Mouse (Mus musculus) thymus, adult 2 months (tissue): ENCODE data around the gene Get4.

Source experiments
- CTCF ChIP-seq: fragments of 200-500 bp; IDR thresholded peaks from 2 replicates; pipeline ENCODE4 v1.5.1; 2012; ENCODE audit warnings: mild to moderate bottlenecking, control low read depth, low read length, moderate library complexity, borderline replicate concordance; ENCODE audit not compliant: control insufficient read depth, poor library complexity, insufficient read depth; ENCODE audit errors: extremely low read depth
- POLR2A ChIP-seq: fragments of 200-500 bp; IDR thresholded peaks from 2 replicates; pipeline ENCODE4 v1.6.1; 2012; ENCODE audit warnings: mild to moderate bottlenecking, low read length, control low read depth, moderate library complexity; ENCODE audit not compliant: control insufficient read depth, poor library complexity, insufficient read depth; ENCODE audit errors: extremely low read depth

DNA sequence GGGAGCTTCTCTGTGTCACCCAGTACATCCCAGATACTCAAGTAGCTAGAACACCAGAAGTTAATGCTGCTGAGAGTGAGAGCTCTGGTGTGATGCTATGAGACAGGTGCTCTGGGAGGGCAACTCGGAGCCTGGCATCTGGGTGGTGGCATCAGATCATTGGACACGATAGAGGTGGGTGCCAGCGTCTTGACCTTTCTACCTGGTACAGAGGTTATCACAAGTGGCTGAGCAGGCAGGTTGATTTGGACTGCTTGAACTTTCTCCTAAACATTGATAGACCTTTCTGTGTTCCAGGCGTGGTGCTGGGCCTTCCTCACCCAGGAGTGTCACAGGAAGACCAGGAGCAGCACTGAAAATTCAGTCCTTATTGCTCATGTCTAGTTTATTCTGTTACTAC is 24.9 kb upstream of the Get4 start:
- no peak for TF ChIP-seq CTCF
- no peak for TF ChIP-seq POLR2A
